Mouse (Mus musculus): ENCODE measurements around the gene Pltp.

Pltp gene

GRCm38 (mm10) chr2:164857101-164857821 lies at the start of gene Pltp:
Gene Pltp, minus strand, starts transcription at chr2:164857711.
- DNase-seq: peak in 1 of 2 experiments; percentile 21

- no peak for DNase-seq
Observed at GRCm38 (mm10) chr2:164906071-164906470, 48.6 kb upstream of the Pltp start.

GRCm38 (mm10) chr2:164903496-164903895 lies 46.0 kb upstream of the Pltp start:
- DNase-seq: no peak

- DNase-seq: no peak
Observed at GRCm38 (mm10) chr2:164901380-164901779, 43.9 kb upstream of the Pltp start.

- DNase-seq: peak; percentile 32 to 50
Observed at GRCm38 (mm10) chr2:164899723-164900459, 42.4 kb upstream of the Pltp start.

GRCm38 (mm10) chr2:164899034-164899433 lies 41.5 kb upstream of the Pltp start:
- DNase-seq: no peak

GRCm38 (mm10) chr2:164898008-164898407 lies 40.5 kb upstream of the Pltp start:
- peak in 1 of 2 experiments; percentile 39 for DNase-seq

GRCm38 (mm10) chr2:164895885-164896284 lies 38.4 kb upstream of the Pltp start:
- DNase-seq: peak in 1 of 2 experiments; percentile 22

- peak in 1 of 2 experiments; percentile 13 for DNase-seq
Observed at GRCm38 (mm10) chr2:164894644-164895043, 37.1 kb upstream of the Pltp start.

GRCm38 (mm10) chr2:164894048-164894447 lies 36.5 kb upstream of the Pltp start:
- no peak for DNase-seq

GRCm38 (mm10) chr2:164892696-164893216 lies 35.2 kb upstream of the Pltp start:
- DNase-seq: no peak

GRCm38 (mm10) chr2:164891908-164892695 lies 34.6 kb upstream of the Pltp start:
- DNase-seq: no peak

- DNase-seq: no peak
Observed at GRCm38 (mm10) chr2:164891056-164891834, 33.7 kb upstream of the Pltp start.

GRCm38 (mm10) chr2:164890411-164891049 lies 33.0 kb upstream of the Pltp start:
- no peak for DNase-seq

- DNase-seq: no peak
Observed at GRCm38 (mm10) chr2:164889960-164890359, 32.4 kb upstream of the Pltp start.

- peak in 1 of 2 experiments; percentile 25 for DNase-seq
Observed at GRCm38 (mm10) chr2:164888996-164889395, 31.5 kb upstream of the Pltp start.

GRCm38 (mm10) chr2:164886617-164887016 lies 29.1 kb upstream of the Pltp start:
- no peak for DNase-seq

- DNase-seq: no peak
Observed at GRCm38 (mm10) chr2:164885788-164886187, 28.3 kb upstream of the Pltp start.

- no peak for DNase-seq
Observed at GRCm38 (mm10) chr2:164882619-164883018, 25.1 kb upstream of the Pltp start.

- peak; percentile 94 to 95 for DNase-seq
Observed at GRCm38 (mm10) chr2:164879568-164880277, 22.2 kb upstream of the Pltp start.

GRCm38 (mm10) chr2:164879228-164879567 lies 21.7 kb upstream of the Pltp start, which contains the start of gene Pcif1:
Gene Pcif1, plus strand, starts transcription at chr2:164879304.
- DNase-seq: peak; percentile 93 to 96
